Mouse (Mus musculus): ENCODE data around the gene Ugt1a8.
"Not testable (repeated sequence)": the region's sequence is repeated elsewhere in the genome, so short reads cannot be mapped to it uniquely, and the experiment has no call there.

Gene Ugt1a8

DNA sequence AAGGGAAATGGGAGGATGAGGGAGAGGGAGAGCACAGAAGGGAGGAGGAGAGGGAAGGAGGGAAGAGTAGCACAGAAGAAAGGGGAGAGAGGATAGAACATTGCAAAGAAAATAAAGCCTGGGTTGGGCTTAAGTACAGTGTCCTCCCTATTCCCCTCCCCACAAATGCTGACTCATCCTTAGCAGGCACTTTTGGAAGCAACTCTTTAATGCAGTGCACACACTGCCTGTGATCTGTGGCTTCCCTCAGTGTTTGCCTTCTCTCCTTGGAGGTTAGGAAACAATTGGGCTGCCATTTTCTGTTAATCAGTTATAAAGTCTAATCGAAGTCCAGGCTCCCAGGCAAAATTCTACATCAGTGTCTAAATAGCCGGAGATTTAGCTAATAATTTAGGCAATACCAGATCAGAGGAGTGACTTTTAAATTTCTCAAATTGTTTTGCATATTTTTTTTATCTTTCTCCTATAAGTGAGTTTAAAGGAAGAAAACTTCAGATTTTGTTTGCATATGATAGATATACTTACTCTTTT, 21.5 kb downstream of the Ugt1a8 start:
- DNase-seq (ENCODE audit: low spot score in 2 of 2): not testable (repeated sequence)

DNA sequence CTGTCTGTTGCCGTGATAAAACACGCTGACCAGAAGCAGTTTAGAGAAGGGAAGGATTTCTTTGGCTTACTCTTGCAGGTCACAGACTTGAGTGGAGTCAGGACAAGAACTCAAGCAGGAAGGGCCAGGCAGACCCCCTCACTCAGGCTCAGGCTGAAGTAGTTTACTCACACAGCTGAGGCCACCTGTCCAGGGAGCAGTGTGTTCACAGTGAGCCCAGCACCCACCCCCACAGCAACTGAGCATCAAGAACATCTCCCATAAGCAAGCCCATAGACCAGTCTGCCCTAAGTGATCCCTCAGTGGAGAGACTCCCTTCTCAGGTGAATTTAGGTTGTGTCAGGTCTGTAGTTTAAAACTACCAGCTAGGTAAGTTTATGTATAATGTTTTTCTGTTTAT, 22.0 kb downstream of the Ugt1a8 start:
- DNase-seq (ENCODE audit: low spot score in 2 of 2): not testable (repeated sequence)

DNA sequence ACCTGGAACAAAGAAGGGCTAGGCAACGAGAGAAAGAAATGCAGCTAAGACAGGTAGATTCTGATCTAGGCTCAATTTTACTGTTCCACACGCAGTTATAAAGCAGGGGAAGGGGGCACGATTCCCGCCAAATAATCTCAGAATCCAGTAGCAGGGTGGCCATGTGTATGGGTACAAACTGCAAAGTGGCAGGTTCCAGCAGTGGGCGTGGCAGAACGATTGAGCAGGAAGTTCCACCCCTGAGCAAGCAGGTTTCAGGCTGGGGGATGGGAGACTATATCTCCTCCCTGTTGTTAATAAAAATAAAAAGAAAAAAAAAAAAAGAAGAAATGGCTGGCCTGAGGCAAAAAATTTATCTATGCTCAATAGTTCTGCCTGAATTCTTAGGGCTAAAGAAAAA, 25.2 kb downstream of the Ugt1a8 start:
- not testable (repeated sequence) for DNase-seq (ENCODE audit: low spot score in 2 of 2)

- not testable (repeated sequence) for DNase-seq (ENCODE audit: low spot score in 2 of 2)
Observed at GRCm38 (mm10) chr1:88120550-88120949, 32.9 kb downstream of the Ugt1a8 start.

GRCm38 (mm10) chr1:88121521-88121920, 33.9 kb downstream of the Ugt1a8 start:
- not testable (repeated sequence) for DNase-seq (ENCODE audit: low spot score in 2 of 2)

- not testable (repeated sequence) for DNase-seq (ENCODE audit: low spot score in 2 of 2)
Observed at GRCm38 (mm10) chr1:88125827-88126360, 38.3 kb downstream of the Ugt1a8 start.

- not testable (repeated sequence) for DNase-seq (ENCODE audit: low spot score in 2 of 2)
Observed at GRCm38 (mm10) chr1:88129091-88129490, 41.5 kb downstream of the Ugt1a8 start.

DNA sequence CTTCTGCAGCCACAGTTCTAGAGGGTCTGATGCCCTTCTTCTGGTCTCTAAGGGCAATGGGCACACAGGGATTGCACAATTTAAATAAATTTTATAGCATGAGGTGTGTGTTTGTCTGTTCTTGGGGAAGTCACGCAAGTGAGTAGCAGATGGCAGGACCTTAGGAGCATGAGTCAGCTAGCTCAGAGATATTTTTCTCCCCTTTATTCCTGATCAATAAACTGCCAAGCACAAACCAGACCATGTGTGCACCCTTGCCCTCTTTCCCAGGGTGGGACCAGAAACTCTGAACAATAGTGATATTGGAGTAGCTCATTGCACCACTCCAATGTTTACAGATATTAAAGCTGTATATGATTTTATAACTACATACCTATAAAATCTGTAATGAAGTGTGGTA, 42.6 kb downstream of the Ugt1a8 start:
- DNase-seq (ENCODE audit: low spot score in 2 of 2): not testable (repeated sequence)

GRCm38 (mm10) chr1:88133908-88134456, 46.4 kb downstream of the Ugt1a8 start:
- no peak for DNase-seq (ENCODE audit: low spot score in 2 of 2)

GRCm38 (mm10) chr1:88134457-88135011, 46.9 kb downstream of the Ugt1a8 start, which contains the start of gene Ugt1a6a:
Gene Ugt1a6a, plus strand, starts transcription at chr1:88134809.
- peak in 1 of 2 experiments; percentile 4 for DNase-seq (ENCODE audit: low spot score in 2 of 2)

- not testable (repeated sequence) for DNase-seq (ENCODE audit: low spot score in 2 of 2)
Observed at GRCm38 (mm10) chr1:88135229-88135904, 47.8 kb downstream of the Ugt1a8 start.

DNA sequence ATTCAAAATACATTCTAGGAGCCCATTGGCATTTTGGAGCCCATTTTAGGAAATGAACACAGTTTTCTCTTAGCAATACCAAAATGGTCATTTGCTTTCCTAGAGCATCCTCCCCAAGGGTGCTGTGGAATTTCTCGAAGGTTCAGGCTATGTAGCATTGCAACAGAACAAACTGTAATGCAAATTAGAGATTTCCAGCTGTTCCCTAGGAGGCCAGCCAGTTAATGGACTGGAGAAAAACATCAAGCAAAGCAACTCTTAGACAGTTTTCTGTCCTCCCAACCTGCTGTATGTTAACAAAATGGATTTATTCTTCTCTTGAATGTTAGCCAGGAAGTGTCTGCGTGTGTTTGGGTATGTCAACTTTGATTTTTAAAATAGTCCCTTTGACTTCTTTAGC, 49.0 kb downstream of the Ugt1a8 start:
- DNase-seq (ENCODE audit: low spot score in 2 of 2): no peak

- DNase-seq (ENCODE audit: low spot score in 2 of 2): no peak
Observed at GRCm38 (mm10) chr1:88137264-88137663, 49.7 kb downstream of the Ugt1a8 start.

- DNase-seq (ENCODE audit: low spot score in 2 of 2): no peak
Observed at GRCm38 (mm10) chr1:88138145-88138544, 50.5 kb downstream of the Ugt1a8 start.

DNA sequence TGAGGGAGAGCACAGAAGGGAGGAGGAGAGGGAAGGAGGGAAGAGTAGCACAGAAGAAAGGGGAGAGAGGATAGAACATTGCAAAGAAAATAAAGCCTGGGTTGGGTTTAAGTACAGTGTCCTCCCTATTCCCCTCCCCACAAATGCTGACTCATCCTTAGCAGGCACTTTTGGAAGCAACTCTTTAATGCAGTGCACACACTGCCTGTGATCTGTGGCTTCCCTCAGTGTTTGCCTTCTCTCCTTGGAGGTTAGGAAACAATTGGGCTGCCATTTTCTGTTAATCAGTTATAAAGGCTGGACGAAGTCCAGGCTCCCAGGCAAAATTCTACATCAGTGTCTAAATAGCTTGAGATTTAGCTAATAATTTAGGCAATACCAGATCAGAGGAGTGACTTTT, 52.9 kb downstream of the Ugt1a8 start:
- not testable (repeated sequence) for DNase-seq (ENCODE audit: low spot score in 2 of 2)

GRCm38 (mm10) chr1:88143966-88144675, 56.5 kb downstream of the Ugt1a8 start:
- peak in 1 of 2 experiments; percentile 11 for DNase-seq (ENCODE audit: low spot score in 2 of 2)

DNA sequence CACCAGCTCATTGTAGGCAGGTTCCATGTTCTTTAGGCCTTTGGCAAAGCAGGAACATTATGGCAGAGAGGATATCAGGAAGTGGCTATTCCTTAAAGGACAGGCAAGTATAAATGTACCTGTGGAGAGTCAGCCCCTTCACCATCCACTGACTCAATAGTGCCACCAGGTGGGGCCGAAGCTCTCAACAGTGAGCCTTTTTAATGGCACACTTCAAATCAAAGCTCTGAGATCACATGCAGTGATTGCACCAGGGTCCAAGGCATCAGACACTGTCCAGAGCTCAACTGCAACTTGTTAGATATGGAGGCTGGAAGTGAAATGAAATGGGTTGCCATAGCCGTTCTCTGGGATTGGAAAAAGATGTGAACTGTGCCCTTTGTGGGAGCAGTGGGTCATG, 57.7 kb downstream of the Ugt1a8 start:
- DNase-seq (ENCODE audit: low spot score in 2 of 2): not testable (repeated sequence)

GRCm38 (mm10) chr1:88150133-88150532, 62.5 kb downstream of the Ugt1a8 start:
- DNase-seq (ENCODE audit: low spot score in 2 of 2): not testable (repeated sequence)

DNA sequence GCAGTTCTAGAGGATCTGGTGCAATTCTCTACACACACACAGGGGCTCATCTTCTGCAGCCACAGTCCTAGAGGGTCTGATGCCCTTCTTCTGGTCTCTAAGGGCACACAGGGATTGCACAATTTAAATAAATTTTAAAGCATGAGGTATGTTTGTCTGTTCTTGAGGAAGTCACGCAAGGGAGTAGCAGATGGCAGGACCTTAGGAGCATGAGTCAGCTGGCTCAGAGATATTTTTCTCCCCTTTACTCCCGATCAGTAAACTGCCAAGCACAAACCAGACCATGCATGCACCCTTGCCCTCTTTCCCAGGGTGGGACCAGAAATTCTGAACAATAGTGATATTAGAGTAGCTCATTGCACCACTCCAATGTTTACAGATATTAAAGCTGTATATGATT, 70.8 kb downstream of the Ugt1a8 start:
- no peak for DNase-seq (ENCODE audit: low spot score in 2 of 2)

- DNase-seq (ENCODE audit: low spot score in 2 of 2): no peak
Observed at GRCm38 (mm10) chr1:88165711-88166110, 78.1 kb downstream of the Ugt1a8 start, which contains the start of gene Ugt1a5. Gene Ugt1a5, plus strand, starts transcription at chr1:88166012.

GRCm38 (mm10) chr1:88172190-88172589, 84.6 kb downstream of the Ugt1a8 start:
- DNase-seq (ENCODE audit: low spot score in 2 of 2): not testable (repeated sequence)

- no peak for DNase-seq (ENCODE audit: low spot score in 2 of 2)
Observed at GRCm38 (mm10) chr1:88179657-88180056, 92.0 kb downstream of the Ugt1a8 start.
